Mouse (Mus musculus) ES-E14 (cell line): Measurements from ENCODE around the gene Nlrc5.

Source experiments
- CHD2 ChIP-seq: IDR thresholded peaks from 2 replicates; pipeline ENCODE4 v1.6.1; 2014; ENCODE audit warnings: mild to moderate bottlenecking, low read depth, low read length, inconsistent platforms
- HCFC1 ChIP-seq: IDR thresholded peaks from 2 replicates; pipeline ENCODE4 v1.6.1; 2012; ENCODE audit warnings: low read length, inconsistent platforms, borderline replicate concordance; ENCODE audit not compliant: insufficient read depth

- TF ChIP-seq CHD2 (no peak), HCFC1 (no peak)
These were observed 53.9 kb downstream of the Nlrc5 start for GRCm38 (mm10) chr8:94488016-94488415.
